Mouse (Mus musculus) cerebellum, postnatal 14 days (tissue): ENCODE measurements around the gene Bpgm.

Experiments
- DNase-seq, 2 experiments: peaks; one replicate each; pipeline ENCODE4 v3.0.0; 2021; ENCODE audit warnings: mixed read lengths in 2 of 2

The Bpgm gene

GRCm38 (mm10) chr6:34533055-34533454, 57.0 kb downstream of the Bpgm start:
- no peak for DNase-seq

- no peak for DNase-seq
Observed at GRCm38 (mm10) chr6:34533896-34534295, 57.9 kb downstream of the Bpgm start.

- no peak for DNase-seq
Observed at GRCm38 (mm10) chr6:34542866-34543265, 66.9 kb downstream of the Bpgm start.

- DNase-seq: no peak
Observed at GRCm38 (mm10) chr6:34543303-34544206, 67.5 kb downstream of the Bpgm start.

- DNase-seq: no peak
Observed at GRCm38 (mm10) chr6:34544207-34544602, 68.2 kb downstream of the Bpgm start.

GRCm38 (mm10) chr6:34545286-34545685, 69.3 kb downstream of the Bpgm start:
- DNase-seq: peak; percentile 28 to 29

GRCm38 (mm10) chr6:34548406-34548990, 72.5 kb downstream of the Bpgm start:
- peak in 1 of 2 experiments; percentile 5 for DNase-seq

GRCm38 (mm10) chr6:34549017-34549416, 73.0 kb downstream of the Bpgm start:
- DNase-seq: peak; percentile 70 to 80

GRCm38 (mm10) chr6:34552489-34553157, 76.6 kb downstream of the Bpgm start:
- DNase-seq: no peak

GRCm38 (mm10) chr6:34554291-34554997, 78.4 kb downstream of the Bpgm start:
- no peak for DNase-seq
